Mouse (Mus musculus) monocyte, adult 5-6 weeks (primary cell): ENCODE data around the gene Samsn1. TPM values are rescaled to one million over a fixed set of nuclear protein-coding genes. Genes with fewer than 3 reads are reported as not detected.
A peak's percentile ranks its signal among the peaks of the same experiment; 100 is the strongest.

Experiments
- ATAC-seq: fragments of 153-309, 156-312 bp; replicated peaks from 2 replicates; pipeline ENCODE4 v1.8.0; 2017; ENCODE audit warnings: mild to moderate bottlenecking; ENCODE audit not compliant: low TSS enrichment, insufficient number of reproducible peaks, severe bottlenecking, poor library complexity, low FRiP score
- total RNA-seq: library from RNA; stranded (forward); fragments of 200-1000, 200-491, 200-594 nt; gene quantifications from 3 replicates; pipeline ENCODE4 v1.2.3, GENCODE M21; 2017

Gene Samsn1
- total RNA-seq, 1 experiment from 2014 or later, result 673 TPM

GRCm38 (mm10) chr16:75962021-75962420, 60.1 kb downstream of the Samsn1 start:
- ATAC-seq, result 0 out of 2 replicates have a peak, but pooled peaks have one; percentile 32

- peak; percentile 44 for ATAC-seq
Observed at GRCm38 (mm10) chr16:75961487-75961886, 60.6 kb downstream of the Samsn1 start.

- ATAC-seq, result peak; percentile 99
Observed at GRCm38 (mm10) chr16:75961036-75961435, 61.0 kb downstream of the Samsn1 start.

- ATAC-seq, result peak; percentile 56
Observed at GRCm38 (mm10) chr16:75933357-75933756, 88.7 kb downstream of the Samsn1 start.

GRCm38 (mm10) chr16:75930222-75930553, 91.9 kb downstream of the Samsn1 start:
- peak; percentile 55 for ATAC-seq

- peak; percentile 38 for ATAC-seq
Observed at GRCm38 (mm10) chr16:75929536-75930221, 92.4 kb downstream of the Samsn1 start.

GRCm38 (mm10) chr16:75926511-75926910, 95.6 kb downstream of the Samsn1 start:
- no peak for ATAC-seq

GRCm38 (mm10) chr16:75920870-75921269, 101.2 kb downstream of the Samsn1 start:
- peak; percentile 72 for ATAC-seq

GRCm38 (mm10) chr16:75919298-75919697, 102.8 kb downstream of the Samsn1 start:
- ATAC-seq, result no peak

- ATAC-seq, result peak; percentile 74
Observed at GRCm38 (mm10) chr16:75917712-75918111, 104.4 kb downstream of the Samsn1 start.

- no peak for ATAC-seq
Observed at GRCm38 (mm10) chr16:75912051-75912450, 110.0 kb downstream of the Samsn1 start.

GRCm38 (mm10) chr16:75908635-75909494, 113.2 kb downstream of the Samsn1 start:
- ATAC-seq, result peak; percentile 99

GRCm38 (mm10) chr16:75906790-75907189, 115.3 kb downstream of the Samsn1 start:
- ATAC-seq, result 0 out of 2 replicates have a peak, but pooled peaks have one; percentile 9

GRCm38 (mm10) chr16:75906260-75906659, 115.8 kb downstream of the Samsn1 start:
- no peak for ATAC-seq

GRCm38 (mm10) chr16:75905324-75905723, 116.8 kb downstream of the Samsn1 start:
- ATAC-seq, result no peak

GRCm38 (mm10) chr16:75904072-75904471, 118.0 kb downstream of the Samsn1 start:
- ATAC-seq, result no peak

GRCm38 (mm10) chr16:75903028-75903427, 119.1 kb downstream of the Samsn1 start:
- ATAC-seq, result no peak

GRCm38 (mm10) chr16:75899885-75900620, 122.0 kb downstream of the Samsn1 start:
- 0 out of 2 replicates have a peak, but pooled peaks have one; percentile 43 for ATAC-seq

- no peak for ATAC-seq
Observed at GRCm38 (mm10) chr16:75897828-75898367, 124.2 kb downstream of the Samsn1 start.
